Mouse (Mus musculus): ENCODE data around the gene Skap1.

DNA sequence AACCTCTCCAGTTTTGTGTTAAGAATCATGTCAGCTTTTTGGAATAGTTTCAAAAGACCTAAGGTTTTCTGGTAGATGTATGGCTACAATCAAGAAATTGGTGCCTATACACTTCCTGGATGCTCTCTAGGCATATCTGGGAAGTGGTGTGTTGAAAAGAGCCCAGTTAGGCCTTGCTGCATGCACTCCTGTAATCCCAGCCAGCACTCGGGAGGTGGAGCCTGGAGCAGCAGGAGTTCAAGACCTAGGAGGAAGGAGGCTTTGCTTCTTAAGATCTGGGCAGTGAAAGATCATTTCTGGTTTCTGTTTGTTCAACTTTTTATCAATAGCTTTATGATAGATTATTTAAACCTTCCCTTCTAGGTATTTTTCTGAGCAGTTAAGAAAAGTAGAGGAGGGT, 326.3 kb downstream of the Skap1 start:
- TF ChIP-seq ZKSCAN1 (IDR thresholded peaks at IDR 0.05; ENCODE audit: low read depth, low read length), result no peak
- TF ChIP-seq MYB (IDR thresholded peaks at IDR 0.05; ENCODE audit: low read depth, low read length), result no peak
- no peak for TF ChIP-seq GATA1 (IDR thresholded peaks at IDR 0.05; ENCODE audit: low read depth, low read length)
- TF ChIP-seq CTCF (IDR thresholded peaks at IDR 0.05 in 2 of 3, conservative IDR thresholded peaks at IDR 0.05 in 1 of 3; ENCODE audit: control insufficient read depth in 1 of 3, insufficient read depth in 1 of 3, low read depth in 2 of 3, low read length in 3 of 3, poor library complexity in 1 of 3, severe bottlenecking in 1 of 3), result no peak
- no peak for TF ChIP-seq TCF12 (IDR thresholded peaks at IDR 0.05; ENCODE audit: low read depth, low read length)
- no peak for TF ChIP-seq KAT2A (conservative IDR thresholded peaks at IDR 0.05; ENCODE audit: low read depth, low read length)
- TF ChIP-seq POLR2A (IDR thresholded peaks at IDR 0.05; ENCODE audit: control insufficient read depth in 1 of 2, insufficient read depth in 1 of 2, low read depth in 1 of 2, low read length in 2 of 2, poor library complexity in 1 of 2), result no peak
- TF ChIP-seq ZNF384 (IDR thresholded peaks at IDR 0.05; ENCODE audit: low read depth, low read length), result no peak
- no peak for TF ChIP-seq E2F4 (IDR thresholded peaks at IDR 0.05; ENCODE audit: borderline replicate concordance, low read depth, low read length)
- no peak for TF ChIP-seq ETS1 (IDR thresholded peaks at IDR 0.05; ENCODE audit: low read depth, low read length)
- no peak for TF ChIP-seq MAFK (IDR thresholded peaks at IDR 0.05; ENCODE audit: borderline replicate concordance, low read depth, low read length)
- no peak for TF ChIP-seq MAX (IDR thresholded peaks at IDR 0.05; ENCODE audit: low read length)
